Mouse (Mus musculus) thymus, postnatal 25 days (tissue): ENCODE data around the gene Ttc9c.

Source experiments
- DNase-seq: peaks from one replicate; pipeline ENCODE4 v3.0.0; 2022

Ttc9c gene

DNA sequence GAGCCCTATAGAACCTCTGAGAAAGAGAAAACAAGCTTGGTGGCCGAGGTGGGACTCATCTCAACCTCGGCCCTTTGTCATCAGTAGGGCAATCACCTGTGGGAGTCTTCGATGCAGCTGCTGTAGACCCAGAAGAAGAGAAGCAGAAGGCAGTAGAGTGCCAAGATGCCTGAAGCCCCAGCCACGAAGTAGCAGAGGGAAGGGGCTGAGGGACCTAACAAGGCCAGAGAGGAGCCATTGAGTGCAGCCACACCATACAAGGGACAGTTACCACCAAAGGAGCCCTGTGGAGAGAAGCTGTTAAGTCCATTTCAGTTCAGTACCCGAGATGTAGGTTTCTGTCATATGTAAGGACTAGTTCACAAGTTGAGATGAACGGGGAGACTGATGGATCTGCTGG, 45.7 kb downstream of the Ttc9c start:
- DNase-seq, result no peak

- DNase-seq, result no peak
These were observed 46.1 kb downstream of the Ttc9c start for GRCm38 (mm10) chr19:8772996-8773395.

GRCm38 (mm10) chr19:8770567-8771270, 48.4 kb downstream of the Ttc9c start, which contains the start of gene Tmem223:
TSS of gene Tmem223 (plus strand) at chr19:8770996.
- peak; percentile 86 for DNase-seq

DNA sequence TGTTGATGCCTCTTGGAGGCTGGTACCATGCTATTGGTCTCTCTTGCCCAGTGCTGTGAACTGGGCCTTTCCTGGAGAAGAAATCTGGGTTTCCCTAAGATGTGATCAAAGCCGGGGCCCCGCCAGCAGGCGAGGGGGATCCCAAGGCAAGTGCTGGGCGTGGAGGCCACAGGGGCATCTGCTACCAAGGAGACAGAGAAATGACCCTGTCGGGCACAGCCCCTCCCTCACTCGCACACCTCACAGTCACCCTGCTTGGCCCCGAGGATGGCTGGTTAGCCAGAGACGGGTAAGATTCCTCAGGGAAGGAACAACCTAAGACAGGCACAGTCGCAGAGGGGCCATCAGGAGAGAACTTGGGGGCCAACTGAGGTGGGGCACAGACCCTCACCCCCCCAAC, 53.6 kb downstream of the Ttc9c start:
- no peak for DNase-seq

DNA sequence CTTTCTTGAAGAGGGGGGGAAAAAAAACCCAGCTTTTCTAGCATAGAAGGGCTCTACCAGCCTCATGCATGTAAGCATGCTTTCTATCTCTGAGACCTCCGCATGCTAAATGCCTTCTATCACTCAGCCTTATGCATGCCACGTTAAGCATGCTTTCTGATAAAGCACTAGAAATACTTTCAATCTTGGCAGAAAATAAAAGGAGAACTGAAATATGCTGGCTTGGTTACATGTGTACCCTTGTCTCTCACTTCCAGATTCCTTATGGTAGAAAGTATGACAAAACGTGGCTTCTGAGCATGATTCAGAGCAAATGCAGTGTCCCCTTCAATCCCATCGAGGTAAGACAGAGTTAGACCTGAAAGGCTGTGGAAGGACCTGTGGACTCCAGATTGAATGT, 55.9 kb downstream of the Ttc9c start:
- no peak for DNase-seq

GRCm38 (mm10) chr19:8760757-8761156, 58.4 kb downstream of the Ttc9c start:
- DNase-seq, result peak; percentile 25
